Mouse (Mus musculus) brain, embryonic 14.5 days (tissue): ENCODE data around the gene Zfp831.

Source experiments
- CTCF ChIP-seq: fragments of 200-500 bp; IDR thresholded peaks from 2 replicates; pipeline ENCODE4 v1.5.1; 2012; ENCODE audit warnings: inconsistent platforms, mild to moderate bottlenecking, moderate library complexity, borderline replicate concordance; ENCODE audit not compliant: insufficient read depth, insufficient read length; ENCODE audit errors: extremely low read depth
- POLR2A ChIP-seq: fragments of 200-500 bp; IDR thresholded peaks from 2 replicates; pipeline ENCODE4 v1.6.1; 2012; ENCODE audit warnings: mild to moderate bottlenecking, inconsistent platforms, borderline replicate concordance; ENCODE audit not compliant: poor library complexity, insufficient read depth, insufficient read length, severe bottlenecking; ENCODE audit errors: extremely low read depth

DNA sequence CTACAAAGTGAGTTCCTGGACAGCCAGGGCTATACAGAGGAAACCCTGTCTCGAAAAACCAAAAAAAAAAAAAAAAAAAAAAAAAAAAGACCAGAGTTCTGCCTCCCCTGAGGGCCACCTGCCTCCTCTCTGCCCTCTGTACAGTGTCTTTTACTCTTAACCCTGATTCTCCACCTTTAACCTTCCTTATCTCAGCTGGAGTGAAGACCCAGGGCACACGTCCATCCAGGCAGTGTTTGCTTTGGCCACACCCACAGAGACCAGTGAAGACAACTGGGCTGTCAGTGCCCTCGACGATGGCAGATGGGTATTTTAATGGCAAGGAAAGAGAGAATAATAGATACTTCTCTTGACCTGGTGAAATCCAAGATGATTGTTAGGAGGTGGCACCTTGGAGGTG is 115.9 kb downstream of the Zfp831 start:
- TF ChIP-seq CTCF (no peak), POLR2A (no peak)
